Mouse (Mus musculus): ENCODE measurements around the gene Pfdn6.
A peak's percentile ranks its signal among the peaks of the same experiment; 100 is the strongest.

Pfdn6 gene

GRCm38 (mm10) chr17:33931947-33932346, 8.2 kb downstream of the Pfdn6 start:
- no peak for DNase-seq

- DNase-seq = no peak
These were observed 8.8 kb downstream of the Pfdn6 start for GRCm38 (mm10) chr17:33931159-33931866.

- DNase-seq = peak; percentile 63 to 69
These were observed 9.6 kb downstream of the Pfdn6 start for GRCm38 (mm10) chr17:33930280-33931158.

- peak; percentile 98 for DNase-seq
These were observed 10.5 kb downstream of the Pfdn6 start, which contains the start of gene Rgl2 for GRCm38 (mm10) chr17:33929371-33930279. Rgl2 (plus strand) TSS chr17:33929543.

- DNase-seq = no peak
These were observed 11.7 kb downstream of the Pfdn6 start for GRCm38 (mm10) chr17:33928251-33928947.

GRCm38 (mm10) chr17:33926207-33926932, 13.8 kb downstream of the Pfdn6 start:
- DNase-seq = no peak

- no peak for DNase-seq
These were observed 14.6 kb downstream of the Pfdn6 start for GRCm38 (mm10) chr17:33925406-33926116.

- DNase-seq = peak; percentile 44 to 66
These were observed 15.4 kb downstream of the Pfdn6 start for GRCm38 (mm10) chr17:33924577-33925283.

GRCm38 (mm10) chr17:33921361-33921760, 18.8 kb downstream of the Pfdn6 start:
- DNase-seq = no peak

- peak; percentile 90 to 95 for DNase-seq
These were observed 19.7 kb downstream of the Pfdn6 start for GRCm38 (mm10) chr17:33920282-33921097.

GRCm38 (mm10) chr17:33919351-33920281, 20.5 kb downstream of the Pfdn6 start:
- DNase-seq = peak; percentile 59 to 76

- peak in 1 of 2 experiments; percentile 12 for DNase-seq
These were observed 21.6 kb downstream of the Pfdn6 start for GRCm38 (mm10) chr17:33918293-33919203.

GRCm38 (mm10) chr17:33917656-33918292, 22.4 kb downstream of the Pfdn6 start:
- no peak for DNase-seq

- peak in 1 of 2 experiments; percentile 17 for DNase-seq
These were observed 23.1 kb downstream of the Pfdn6 start for GRCm38 (mm10) chr17:33916847-33917655.

GRCm38 (mm10) chr17:33916294-33916693, 23.8 kb downstream of the Pfdn6 start:
- peak in 1 of 2 experiments; percentile 15 for DNase-seq
